Mouse (Mus musculus): ENCODE data around the gene Dennd4c. TPM values are rescaled to one million over a fixed set of nuclear protein-coding genes. Genes with fewer than 3 reads are reported as not detected.
A peak's percentile ranks its signal among the peaks of the same experiment; 100 is the strongest.

Gene Dennd4c
- polyA plus RNA-seq, 1 experiment from 2014 or later: 4.7 TPM

DNA sequence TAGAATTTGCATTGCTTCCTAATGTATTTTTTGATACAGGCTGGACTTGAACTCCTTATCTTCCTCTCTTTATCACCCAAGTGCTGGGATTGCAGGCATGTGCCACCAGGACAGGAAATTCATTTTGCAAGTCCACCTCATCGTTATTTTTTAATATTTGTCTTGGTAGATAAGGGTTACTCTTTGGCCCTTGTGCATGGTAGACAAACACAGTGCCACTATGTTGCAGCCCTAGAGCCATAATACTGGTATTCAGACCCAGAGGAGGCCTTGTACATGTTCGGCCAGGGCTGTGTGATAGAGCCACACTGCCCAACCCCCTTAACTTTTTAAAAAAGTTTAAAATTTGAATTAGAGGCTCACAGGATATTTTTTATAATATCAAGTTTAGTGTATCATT is 98.9 kb downstream of the Dennd4c start:
- no peak overlapping the region for H3K4me2 ChIP-seq (ENCODE audit: low read length)
- no peak overlapping the region for H3K27ac ChIP-seq (ENCODE audit: low read length)
- 92% methylated on average over 2 of the region's 2 CpGs for WGBS
- ATAC-seq: no peak
- H3K27me3 ChIP-seq (replicated peaks; ENCODE audit: control insufficient read depth, insufficient read depth, low read length): no peaks in the 10 kb centered on the region
- no peaks in the 10 kb centered on the region for H3K4me1 ChIP-seq (replicated peaks; ENCODE audit: control insufficient read depth, insufficient read depth, low read length)
- H3K4me3 ChIP-seq (replicated peaks; ENCODE audit: low read length): no peak overlapping the region
- H3K9me3 ChIP-seq (ENCODE audit: control insufficient read depth, low read length): no peaks in the 10 kb centered on the region
- H3K36me3 ChIP-seq (ENCODE audit: control insufficient read depth, insufficient read depth): peaks cover 9% of the 10 kb centered on the region
- no peak overlapping the region for H3K9ac ChIP-seq (replicated peaks; ENCODE audit: low read depth, low read length)

DNA sequence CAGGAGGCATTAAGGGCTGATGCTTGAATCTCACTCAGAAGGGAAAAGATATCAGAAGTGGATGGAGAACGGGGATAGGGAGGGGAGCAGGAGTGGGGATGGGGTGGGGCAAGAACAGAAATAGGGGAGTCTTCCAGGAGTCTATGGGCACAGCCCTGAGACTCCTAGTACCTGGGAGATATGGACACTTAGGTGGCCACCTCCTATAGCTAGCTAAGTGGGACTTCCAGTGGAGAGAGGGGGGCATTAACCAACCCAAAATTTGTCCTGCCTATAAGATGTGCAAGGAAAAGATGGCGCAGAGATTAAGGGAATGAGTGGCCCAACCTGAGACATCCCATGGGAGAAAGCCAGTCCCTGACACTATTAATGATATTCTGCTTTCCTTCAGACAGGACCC is 103.0 kb downstream of the Dennd4c start:
- H3K36me3 ChIP-seq (ENCODE audit: control insufficient read depth, insufficient read depth): peaks cover 26% of the 10 kb centered on the region
- peaks cover 9% of the 10 kb centered on the region for H3K4me1 ChIP-seq (replicated peaks; ENCODE audit: control insufficient read depth, insufficient read depth, low read length)
- no peak overlapping the region for H3K4me3 ChIP-seq (replicated peaks; ENCODE audit: low read length)
- no peak overlapping the region for H3K4me2 ChIP-seq (ENCODE audit: low read length)
- H3K27ac ChIP-seq (ENCODE audit: low read length): no peak overlapping the region
- 84% methylated on average over 2 of the region's 2 CpGs for WGBS
- H3K9ac ChIP-seq (replicated peaks; ENCODE audit: low read depth, low read length): no peak overlapping the region
- no peaks in the 10 kb centered on the region for H3K27me3 ChIP-seq (replicated peaks; ENCODE audit: control insufficient read depth, insufficient read depth, low read length)
- ATAC-seq: 0 out of 2 replicates have a peak, but pooled peaks have one; percentile 26
- no peaks in the 10 kb centered on the region for H3K9me3 ChIP-seq (ENCODE audit: control insufficient read depth, low read length)

- Histone ChIP-seq H3K9ac (replicated peaks; ENCODE audit: low read depth, low read length) (no peak overlapping the region), H3K4me3 (replicated peaks; ENCODE audit: low read length) (no peak overlapping the region), H3K4me2 (ENCODE audit: low read length) (no peak overlapping the region), H3K4me1 (replicated peaks; ENCODE audit: control insufficient read depth, insufficient read depth, low read length) (peaks cover 9% of the 10 kb centered on the region), H3K9me3 (ENCODE audit: control insufficient read depth, low read length) (no peaks in the 10 kb centered on the region), H3K36me3 (ENCODE audit: control insufficient read depth, insufficient read depth) (peaks cover 26% of the 10 kb centered on the region), H3K27me3 (replicated peaks; ENCODE audit: control insufficient read depth, insufficient read depth, low read length) (no peaks in the 10 kb centered on the region), H3K27ac (ENCODE audit: low read length) (no peak overlapping the region)
- no peak for ATAC-seq
- WGBS: 86% methylated on average over 3 of the region's 3 CpGs
Measured at GRCm38 (mm10) chr4:86852018-86852417, 103.7 kb downstream of the Dennd4c start.

DNA sequence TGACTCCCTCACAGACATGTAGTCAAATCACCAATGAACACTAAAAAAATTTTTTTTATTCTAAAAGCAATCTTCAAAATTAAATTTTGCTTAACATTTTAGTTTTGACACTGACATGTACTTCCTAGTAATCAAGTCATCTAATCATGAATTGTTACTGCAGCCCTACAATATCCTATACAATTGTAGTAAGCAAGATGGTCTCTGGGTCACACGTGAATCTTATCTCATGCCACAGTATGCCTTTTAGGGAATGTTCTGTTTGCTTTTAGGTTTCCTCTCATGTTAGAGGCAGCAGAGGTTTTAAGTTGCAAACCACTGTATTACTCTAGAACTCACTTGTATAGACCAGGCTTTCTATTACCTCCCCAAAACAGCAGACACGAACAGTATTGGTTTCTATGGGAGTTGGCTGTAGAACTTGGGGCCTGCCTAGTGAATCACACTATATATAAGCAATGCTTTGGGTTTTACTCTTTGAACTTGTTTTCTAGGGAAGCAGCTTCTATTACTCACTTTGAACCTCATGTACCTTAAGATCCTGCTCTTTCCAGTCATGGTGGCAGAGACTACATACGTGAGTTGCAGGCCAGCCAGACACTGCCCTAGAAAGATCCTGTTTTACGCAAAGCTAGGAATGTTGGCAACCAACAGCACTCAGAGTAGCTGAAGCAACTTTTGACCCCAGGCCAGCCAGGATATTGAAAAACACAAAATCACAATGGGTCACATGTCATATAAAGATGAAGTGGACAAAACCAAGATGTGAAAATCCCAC is 104.6 kb downstream of the Dennd4c start:
- WGBS: 93% methylated on average over 4 of the region's 4 CpGs
- ATAC-seq: no peak

DNA sequence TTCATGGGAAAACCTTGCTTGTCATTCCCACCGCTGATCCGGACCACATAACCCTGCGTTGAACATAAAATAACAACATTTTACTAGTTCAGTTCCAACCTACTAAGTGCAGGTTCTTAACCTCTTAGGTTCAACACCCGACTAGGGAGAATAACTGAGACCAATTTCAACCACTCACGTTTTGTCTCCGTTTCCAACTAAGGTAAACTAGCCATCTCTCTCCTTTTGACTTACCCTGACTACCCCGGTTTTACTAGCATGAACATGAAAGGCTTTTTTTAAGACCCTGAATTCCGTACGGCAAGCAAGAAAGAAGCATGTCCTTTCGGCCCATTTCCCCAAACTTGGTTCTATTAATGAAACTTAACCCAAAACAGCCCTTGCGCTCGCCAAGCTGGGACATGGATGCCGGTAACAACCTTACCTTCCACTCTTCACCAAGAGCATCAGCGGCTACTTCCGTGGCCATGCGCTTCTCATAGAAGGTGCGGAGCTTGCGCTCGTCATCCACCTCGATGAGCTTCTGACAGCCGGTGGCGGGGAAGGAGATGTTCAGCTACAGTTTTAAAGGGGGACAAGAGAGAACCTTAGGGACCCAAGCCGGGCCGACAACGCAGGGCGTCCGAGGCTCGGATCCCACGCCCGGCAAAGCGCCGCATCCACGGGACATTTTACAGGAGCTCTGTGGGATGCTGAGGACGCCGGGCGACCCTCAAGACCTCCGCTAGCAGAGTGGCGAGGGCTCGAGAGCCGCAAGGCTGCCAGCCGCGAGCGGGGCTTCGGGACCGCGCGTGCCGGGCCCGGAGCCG is 108.2 kb downstream of the Dennd4c start:
- Histone ChIP-seq H3K9me3 (ENCODE audit: control insufficient read depth, low read length) (no peaks in the 10 kb centered on the region), H3K4me2 (ENCODE audit: low read length) (peak overlapping the region; percentile 78), H3K27me3 (replicated peaks; ENCODE audit: control insufficient read depth, insufficient read depth, low read length) (no peaks in the 10 kb centered on the region), H3K4me3 (replicated peaks; ENCODE audit: low read length) (peak overlapping the region; percentile 79), H3K9ac (replicated peaks; ENCODE audit: low read depth, low read length) (peak overlapping the region; percentile 95), H3K27ac (ENCODE audit: low read length) (peak overlapping the region; percentile 97), H3K4me1 (replicated peaks; ENCODE audit: control insufficient read depth, insufficient read depth, low read length) (peaks cover 15% of the 10 kb centered on the region), H3K36me3 (ENCODE audit: control insufficient read depth, insufficient read depth) (peaks cover 21% of the 10 kb centered on the region)
- WGBS: 1% methylated on average over 50 of the region's 50 CpGs
- ATAC-seq: no peak; the same call in 1 of the 2 replicates

More for the DNA sequence above, 104.6 kb downstream of the Dennd4c start:
- no peak overlapping the region for H3K4me3 ChIP-seq (replicated peaks; ENCODE audit: low read length)
- no peak overlapping the region for H3K4me2 ChIP-seq (ENCODE audit: low read length)
- no peak overlapping the region for H3K9ac ChIP-seq (replicated peaks; ENCODE audit: low read depth, low read length)
- H3K4me1 ChIP-seq (replicated peaks; ENCODE audit: control insufficient read depth, insufficient read depth, low read length): peaks cover 11% of the 10 kb centered on the region
- H3K27ac ChIP-seq (ENCODE audit: low read length): no peak overlapping the region
- no peaks in the 10 kb centered on the region for H3K9me3 ChIP-seq (ENCODE audit: control insufficient read depth, low read length)
- no peaks in the 10 kb centered on the region for H3K27me3 ChIP-seq (replicated peaks; ENCODE audit: control insufficient read depth, insufficient read depth, low read length)
- peaks cover 23% of the 10 kb centered on the region for H3K36me3 ChIP-seq (ENCODE audit: control insufficient read depth, insufficient read depth)

GRCm38 (mm10) chr4:86857113-86858069 is 109.0 kb downstream of the Dennd4c start, which contains the start of gene Rps6:
Gene Rps6, minus strand, starts transcription at chr4:86857412.
- H3K4me3 ChIP-seq (replicated peaks; ENCODE audit: low read length): peak within 1 kb of the TSS; percentile 79
- no peaks in the 10 kb centered on the region for H3K9me3 ChIP-seq (ENCODE audit: control insufficient read depth, low read length)
- peak within 1 kb of the TSS; percentile 95 for H3K9ac ChIP-seq (replicated peaks; ENCODE audit: low read depth, low read length)
- no peaks in the 10 kb centered on the region for H3K27me3 ChIP-seq (replicated peaks; ENCODE audit: control insufficient read depth, insufficient read depth, low read length)
- under 1% methylated on average over 67 of the region's 68 CpGs for WGBS
- peaks cover 15% of the 10 kb centered on the region for H3K4me1 ChIP-seq (replicated peaks; ENCODE audit: control insufficient read depth, insufficient read depth, low read length)
- peak within 1 kb of the TSS; percentile 97 for H3K27ac ChIP-seq (ENCODE audit: low read length)
- H3K4me2 ChIP-seq (ENCODE audit: low read length): peak within 1 kb of the TSS; percentile 85
- peaks cover 21% of the 10 kb centered on the region for H3K36me3 ChIP-seq (ENCODE audit: control insufficient read depth, insufficient read depth)
- ATAC-seq: peak; percentile 98

DNA sequence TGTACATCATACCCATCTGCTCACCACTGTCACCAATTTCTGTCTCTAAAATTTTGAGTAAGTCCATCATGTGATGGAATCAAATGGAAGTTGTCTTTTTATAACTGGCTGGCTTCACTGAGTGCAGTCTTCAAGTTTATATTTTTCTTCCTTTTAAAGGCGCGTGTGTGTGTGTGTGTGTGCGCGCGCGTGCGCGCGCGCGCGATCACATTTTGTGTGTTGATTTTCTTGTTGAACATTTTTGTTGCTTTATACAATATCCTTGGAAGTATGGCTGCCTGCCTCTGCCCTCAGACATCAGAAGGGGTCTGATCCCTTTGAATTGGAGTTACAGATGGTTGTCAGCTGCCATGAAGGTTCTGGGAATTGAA is 109.7 kb downstream of the Dennd4c start:
- Histone ChIP-seq H3K9ac (replicated peaks; ENCODE audit: low read depth, low read length) (peak overlapping the region; percentile 87), H3K9me3 (ENCODE audit: control insufficient read depth, low read length) (no peaks in the 10 kb centered on the region), H3K36me3 (ENCODE audit: control insufficient read depth, insufficient read depth) (peaks cover 18% of the 10 kb centered on the region), H3K27me3 (replicated peaks; ENCODE audit: control insufficient read depth, insufficient read depth, low read length) (no peaks in the 10 kb centered on the region), H3K4me1 (replicated peaks; ENCODE audit: control insufficient read depth, insufficient read depth, low read length) (peaks cover 15% of the 10 kb centered on the region), H3K27ac (ENCODE audit: low read length) (peak overlapping the region; percentile 97), H3K4me2 (ENCODE audit: low read length) (peak overlapping the region; percentile 85), H3K4me3 (replicated peaks; ENCODE audit: low read length) (peak overlapping the region; percentile 79)
- no peak for ATAC-seq
- WGBS: 58% methylated on average over 12 of the region's 12 CpGs

DNA sequence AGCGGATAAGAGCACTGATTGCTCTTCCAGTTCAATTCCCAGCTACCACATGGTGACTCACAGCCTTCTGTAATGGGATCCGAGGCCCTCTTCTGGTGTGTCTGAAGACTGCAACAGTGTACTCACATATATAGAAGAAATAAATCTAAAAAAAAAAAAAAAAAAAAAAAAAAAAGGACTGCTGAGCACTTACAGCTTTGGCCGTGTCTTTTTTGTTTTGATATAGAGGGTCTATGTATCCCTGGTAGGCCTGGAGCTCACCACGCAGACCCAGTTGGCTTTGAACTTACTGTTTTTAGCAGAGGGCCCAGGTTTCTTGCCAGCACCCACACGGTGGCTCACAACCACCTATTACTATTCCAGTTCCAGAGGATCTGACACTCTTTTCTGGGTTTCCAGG is 115.7 kb downstream of the Dennd4c start:
- H3K4me1 ChIP-seq (replicated peaks; ENCODE audit: control insufficient read depth, insufficient read depth, low read length): no peaks in the 10 kb centered on the region
- no peak overlapping the region for H3K9ac ChIP-seq (replicated peaks; ENCODE audit: low read depth, low read length)
- H3K27ac ChIP-seq (ENCODE audit: low read length): no peak overlapping the region
- no peak overlapping the region for H3K4me2 ChIP-seq (ENCODE audit: low read length)
- H3K9me3 ChIP-seq (ENCODE audit: control insufficient read depth, low read length): no peaks in the 10 kb centered on the region
- H3K4me3 ChIP-seq (replicated peaks; ENCODE audit: low read length): no peak overlapping the region
- 81% methylated on average over 5 of the region's 5 CpGs for WGBS
- no peak for ATAC-seq
- H3K36me3 ChIP-seq (ENCODE audit: control insufficient read depth, insufficient read depth): no peaks in the 10 kb centered on the region
- no peaks in the 10 kb centered on the region for H3K27me3 ChIP-seq (replicated peaks; ENCODE audit: control insufficient read depth, insufficient read depth, low read length)
